Mouse (Mus musculus) bone marrow, adult 2 months (tissue): Measurements from ENCODE around the gene Gm9767.

Experiments
- CTCF ChIP-seq: fragments of 200-500 bp; IDR thresholded peaks from 2 replicates; pipeline ENCODE4 v1.5.1; 2011; ENCODE audit warnings: low read length, control low read depth; ENCODE audit not compliant: control insufficient read depth, insufficient read depth
- POLR2A ChIP-seq: fragments of 200-500 bp; IDR thresholded peaks from 2 replicates; pipeline ENCODE4 v1.6.1; 2011; ENCODE audit warnings: low read depth, mild to moderate bottlenecking, control low read depth, low read length, borderline replicate concordance; ENCODE audit not compliant: control insufficient read depth

GRCm38 (mm10) chr10:26077671-26078481 lies at the start of gene Gm9767:
- TF ChIP-seq POLR2A (no peak), CTCF (no peak)
